8 mouse cellular contexts compared by ENCODE assay signal in genomic region chr1:152901419-152901764, GRCm38 (mm10). TPM values are rescaled to one million over a fixed set of nuclear protein-coding genes. Genes with fewer than 3 reads are reported as not detected.
DNase-seq lines count a peak whose midpoint lies in the region; ATAC-seq and TF ChIP-seq lines count a peak whose summit lies in the region.

No protein-coding gene starts in this region.

- WGBS in heart, embryonic 11.5 days (ENCODE audit: insufficient replicate concordance): 2% methylated on average over 6 of the region's 6 CpGs
- 0% methylated on average over 6 of the region's 6 CpGs for WGBS in forebrain, embryonic 13.5 days
- WGBS in liver, embryonic 15.5 days (ENCODE audit: insufficient replicate concordance): 2% methylated on average over 6 of the region's 6 CpGs

- no peaks in the 10 kb centered on the region for H3K9me3 ChIP-seq in heart, embryonic 11.5 days (replicated peaks; ENCODE audit: control insufficient read depth, low read length)
- H3K9me3 ChIP-seq in E14TG2a.4 (ENCODE audit: low read length): no peaks in the 10 kb centered on the region
- H3K9me3 ChIP-seq in forebrain, embryonic 13.5 days (replicated peaks): no peaks in the 10 kb centered on the region
- no peaks in the 10 kb centered on the region for H3K9me3 ChIP-seq in liver, embryonic 15.5 days (replicated peaks)

- no peaks in the 10 kb centered on the region; the same call in 1 of the 2 replicates for H3K36me3 ChIP-seq in heart, embryonic 11.5 days (ENCODE audit: control insufficient read depth, insufficient read depth, low read length)
- H3K36me3 ChIP-seq in E14TG2a.4 (ENCODE audit: insufficient read depth, low read length): peaks cover 23% of the 10 kb centered on the region
- no peaks in the 10 kb centered on the region for H3K36me3 ChIP-seq in forebrain, embryonic 13.5 days (ENCODE audit: poor library complexity, severe bottlenecking)
- 0 out of 2 replicates have a peak, but pooled peaks cover 4% of the 10 kb centered on the region for H3K36me3 ChIP-seq in liver, embryonic 15.5 days (replicated peaks)

- no peak for DNase-seq in heart, adult 11 months
- no peak for DNase-seq in thymus, postnatal 10 days (ENCODE audit: low spot score in 2 of 2)
- no peak for DNase-seq in gastrocnemius, postnatal 25 days
- DNase-seq in adrenal gland, adult 8-10 months: no peak

- TF ChIP-seq CTCF in E14TG2a.4 (conservative IDR thresholded peaks at IDR 0.05; ENCODE audit: low read length): no peak

- no peak for ATAC-seq in heart, embryonic 11.5 days (replicated peaks; ENCODE audit: insufficient number of reproducible peaks, low FRiP score, low TSS enrichment)
- no peak for ATAC-seq in forebrain, embryonic 13.5 days
- ATAC-seq in liver, embryonic 15.5 days (ENCODE audit: insufficient read depth): no peak

- no peaks in the 10 kb centered on the region for H3K27me3 ChIP-seq in heart, embryonic 11.5 days (ENCODE audit: control insufficient read depth, insufficient read depth, low read length)
- no peaks in the 10 kb centered on the region for H3K27me3 ChIP-seq in E14TG2a.4 (ENCODE audit: insufficient read depth, low read length)
- H3K27me3 ChIP-seq in forebrain, embryonic 13.5 days: no peaks in the 10 kb centered on the region
- no peaks in the 10 kb centered on the region for H3K27me3 ChIP-seq in liver, embryonic 15.5 days

- H3K4me1 ChIP-seq in heart, embryonic 11.5 days (ENCODE audit: control insufficient read depth, insufficient read depth, low read length): peaks cover 7% of the 10 kb centered on the region; the same call in 1 of the 2 replicates
- peaks cover 67% of the 10 kb centered on the region for H3K4me1 ChIP-seq in E14TG2a.4 (replicated peaks; ENCODE audit: low read depth, low read length)
- peaks cover 16% of the 10 kb centered on the region for H3K4me1 ChIP-seq in forebrain, embryonic 13.5 days
- peaks cover 40% of the 10 kb centered on the region for H3K4me1 ChIP-seq in liver, embryonic 15.5 days (replicated peaks)

- peak overlapping the region; percentile 97; the same call in 1 of the 2 replicates for H3K27ac ChIP-seq in heart, embryonic 11.5 days (ENCODE audit: low read depth, low read length)
- peak overlapping the region; percentile 98 for H3K27ac ChIP-seq in forebrain, embryonic 13.5 days
- peak overlapping the region; percentile 99 for H3K27ac ChIP-seq in liver, embryonic 15.5 days (replicated peaks)

- peak overlapping the region; percentile 98 for H3K9ac ChIP-seq in heart, embryonic 11.5 days (ENCODE audit: low read depth, low read length)
- peak overlapping the region; percentile 95 for H3K9ac ChIP-seq in forebrain, embryonic 13.5 days
- peak overlapping the region; percentile 93 for H3K9ac ChIP-seq in liver, embryonic 15.5 days

- H3K4me3 ChIP-seq in heart, embryonic 11.5 days (ENCODE audit: low read depth, low read length): peak overlapping the region; percentile 97
- H3K4me3 ChIP-seq in E14TG2a.4 (replicated peaks; ENCODE audit: low read length): peak overlapping the region; percentile 94
- H3K4me3 ChIP-seq in forebrain, embryonic 13.5 days: peak overlapping the region; percentile 85
- H3K4me3 ChIP-seq in liver, embryonic 15.5 days (replicated peaks): peak overlapping the region; percentile 96

- peak overlapping the region; percentile 85 for H3K4me2 ChIP-seq in heart, embryonic 11.5 days
- peak overlapping the region; percentile 82 for H3K4me2 ChIP-seq in forebrain, embryonic 13.5 days
- peak overlapping the region; percentile 92 for H3K4me2 ChIP-seq in liver, embryonic 15.5 days

RNA-seq across cellular contexts. Expression of gene Smg7, which starts 1.1 kb away (rescaled TPM):
- polyA plus RNA-seq in heart, embryonic 11.5 days (2014; fragmentation: Nextera tagmentation; extraction: Ambion mirVana): 31.6 and 34.9 TPM in 2 replicates
- polyA plus RNA-seq in forebrain, embryonic 13.5 days (2015; fragmentation: Nextera tagmentation; extraction: Ambion mirVana): 32.2 and 34.2 TPM in 2 replicates
- polyA plus RNA-seq in liver, embryonic 15.5 days (2015; fragmentation: Nextera tagmentation; extraction: Ambion mirVana): 8.8 and 9.0 TPM in 2 replicates
- total RNA-seq in gastrocnemius, postnatal 25 days (2021): 10 to 100 TPM; 30.3 to 31.5 TPM
- 10 to 100 TPM; 48.2 to 81.5 (median 69.6) TPM for total RNA-seq in adrenal gland, adult 8-10 months (2022)

RNA-seq across cellular contexts. Expression of gene Nmnat2, which starts 53.4 kb away (rescaled TPM):
- 0.92 and 0.93 TPM in 2 replicates for polyA plus RNA-seq in heart, embryonic 11.5 days (2014; fragmentation: Nextera tagmentation; extraction: Ambion mirVana)
- polyA plus RNA-seq in forebrain, embryonic 13.5 days (2015; fragmentation: Nextera tagmentation; extraction: Ambion mirVana): 38.8 and 41.9 TPM in 2 replicates
- polyA plus RNA-seq in liver, embryonic 15.5 days (2015; fragmentation: Nextera tagmentation; extraction: Ambion mirVana): 0.02 and 0.05 TPM in 2 replicates
- under 1 TPM; 0.38 to 0.72 TPM for total RNA-seq in gastrocnemius, postnatal 25 days (2021)
- total RNA-seq in adrenal gland, adult 8-10 months (2022): 1 to 10 TPM; 1.5 to 3.0 (median 2.2) TPM

Comparison
In these comparisons a context has a peak if more than half of its experiments do, and no peak if none do; other contexts are left out.
1. RNA of gene Nmnat2, which starts 53.4 kb away (polyA plus RNA-seq): 38.8 to 41.9 TPM in forebrain, embryonic 13.5 days; 0.92 to 0.93 TPM in heart, embryonic 11.5 days and 0.02 to 0.05 TPM in liver, embryonic 15.5 days; every median in the first group is over 10 times any median in the second.
2. Peak in every context shown above with its lines, with median percentiles within 50 percentile points of each other: H3K27ac ChIP-seq, H3K4me2 ChIP-seq, H3K4me3 ChIP-seq and H3K9ac ChIP-seq.